Mouse (Mus musculus) G1E (cell line): ENCODE data around the gene Akna. TPM values are rescaled to one million over a fixed set of nuclear protein-coding genes. Genes with fewer than 3 reads are reported as not detected.

Source experiments
- ATAC-seq: 2 replicates; pipeline ENCODE4 v1.8.0; 2016; ENCODE audit warnings: mild to moderate bottlenecking; ENCODE audit not compliant: insufficient number of reproducible peaks, poor library complexity, low FRiP score, severe bottlenecking; ENCODE audit errors: extremely low read depth
- DNase-seq: peaks from one replicate; pipeline ENCODE4 v3.0.0; 2012; ENCODE audit warnings: low spot score
- H3K27me3 ChIP-seq: 2 replicates; pipeline ENCODE4 v1.6.1; 2012; ENCODE audit warnings: mild to moderate bottlenecking, low read length, inconsistent platforms; ENCODE audit not compliant: insufficient read depth
- H3K36me3 ChIP-seq: replicated peaks from 2 replicates; pipeline ENCODE3; 2012; ENCODE audit warnings: mild to moderate bottlenecking, inconsistent platforms
- H3K4me1 ChIP-seq: 2 replicates; pipeline ENCODE4 v1.6.1; 2012; ENCODE audit warnings: low read depth, low read length, inconsistent platforms, mixed read lengths; ENCODE audit not compliant: insufficient read depth
- H3K4me3 ChIP-seq: 2 replicates; pipeline ENCODE4 v1.5.1; 2012; ENCODE audit warnings: low read depth, mild to moderate bottlenecking, inconsistent platforms, low read length, moderate library complexity, mixed read lengths
- H3K9me3 ChIP-seq: replicated peaks from 2 replicates; pipeline ENCODE4 v1.6.1; 2012; ENCODE audit warnings: inconsistent platforms
- CTCF ChIP-seq: IDR thresholded peaks from 2 replicates; pipeline ENCODE4 v1.5.1; 2012; ENCODE audit warnings: low read depth, low read length, inconsistent platforms, mixed read lengths
- GATA1 ChIP-seq: IDR thresholded peaks from 2 replicates; pipeline ENCODE4 v1.6.1; 2012; ENCODE audit warnings: borderline replicate concordance, low read length, inconsistent platforms, mixed read lengths
- GATA2 ChIP-seq: IDR thresholded peaks from 2 replicates; pipeline ENCODE4 v1.6.1; 2012; ENCODE audit warnings: low read depth, low read length, inconsistent platforms, borderline replicate concordance
- POLR2AphosphoS5 ChIP-seq: IDR thresholded peaks from 2 replicates; pipeline ENCODE4 v1.6.1; 2012; ENCODE audit warnings: low read depth, low read length, inconsistent platforms; ENCODE audit not compliant: insufficient replicate concordance
- TAL1 ChIP-seq: conservative IDR thresholded peaks from 2 replicates; pipeline ENCODE4 v1.6.1; 2012; ENCODE audit warnings: low read depth, low read length, inconsistent platforms, mixed read lengths
- polyA plus RNA-seq: library from polyadenylated mRNA; stranded (reverse); fragments of >175 nt; gene quantifications from 2 replicates; pipeline ENCODE4 v1.2.3, GENCODE M21; 2012
- total RNA-seq, 2 experiments: library from RNA; stranded (forward) in 1 of 2; stranded (reverse) in 1 of 2; fragments of 200-1000 nt in 1 of 2; fragments of >200 nt in 1 of 2; fragmentation: Nextera tagmentation in 1 of 2; gene quantifications; 2 replicates each; pipeline ENCODE4 v1.2.3; 2014 to 2017

Akna gene
- total and polyA plus RNA-seq, 3 experiments = 0.01 to 1.1 (median 0.11) TPM

- Histone ChIP-seq H3K9me3 (peaks cover 71% of the 10 kb centered on the region), H3K36me3 (no peaks in the 10 kb centered on the region), H3K4me1 (no peaks in the 10 kb centered on the region), H3K4me3 (no peak overlapping the region), H3K27me3 (no peaks in the 10 kb centered on the region)
- ATAC-seq (no peak), DNase-seq (no peak)
- TF ChIP-seq TAL1 (no peak), CTCF (no peak), GATA2 (no peak), GATA1 (no peak)
Observed at GRCm38 (mm10) chr4:63346659-63347058, 56.5 kb downstream of the Akna start.

GRCm38 (mm10) chr4:63345261-63345660 is 57.9 kb downstream of the Akna start:
- no peak for TF ChIP-seq CTCF
- no peak for TF ChIP-seq GATA1
- no peak for TF ChIP-seq GATA2
- no peak for TF ChIP-seq POLR2AphosphoS5
- no peak for TF ChIP-seq TAL1
- peaks cover 70% of the 10 kb centered on the region for H3K9me3 ChIP-seq
- ATAC-seq = no peak

GRCm38 (mm10) chr4:63344295-63344694 is 58.9 kb downstream of the Akna start, which contains the start of gene Orm1:
Gene Orm1 (plus strand): TSS chr4:63344560.
- ATAC-seq = no peak
- no peak within 1 kb of the TSS for H3K4me3 ChIP-seq
- no peak for DNase-seq
- no peaks in the 10 kb centered on the region for H3K36me3 ChIP-seq
- TF ChIP-seq GATA1 = no peak
- no peak for TF ChIP-seq TAL1
- TF ChIP-seq CTCF = no peak
- TF ChIP-seq GATA2 = no peak
- TF ChIP-seq POLR2AphosphoS5 = no peak
- H3K4me1 ChIP-seq = no peaks in the 10 kb centered on the region
- no peaks in the 10 kb centered on the region for H3K27me3 ChIP-seq
- H3K9me3 ChIP-seq = peaks cover 65% of the 10 kb centered on the region

More at GRCm38 (mm10) chr4:63345261-63345660, 57.9 kb downstream of the Akna start:
- DNase-seq = no peak
- H3K27me3 ChIP-seq = no peaks in the 10 kb centered on the region
- H3K4me3 ChIP-seq = no peak overlapping the region
- H3K4me1 ChIP-seq = no peaks in the 10 kb centered on the region
- H3K36me3 ChIP-seq = no peaks in the 10 kb centered on the region

GRCm38 (mm10) chr4:63343608-63344007 is 59.5 kb downstream of the Akna start:
- Histone ChIP-seq H3K4me3 (no peak overlapping the region), H3K36me3 (no peaks in the 10 kb centered on the region), H3K4me1 (no peaks in the 10 kb centered on the region), H3K9me3 (peaks cover 65% of the 10 kb centered on the region), H3K27me3 (no peaks in the 10 kb centered on the region)
- ATAC-seq (no peak), DNase-seq (no peak)
- TF ChIP-seq GATA1 (no peak), CTCF (no peak), TAL1 (no peak), POLR2AphosphoS5 (no peak)

GRCm38 (mm10) chr4:63342491-63342890 is 60.7 kb downstream of the Akna start:
- DNase-seq (no peak), ATAC-seq (no peak)
- peaks cover 66% of the 10 kb centered on the region for H3K9me3 ChIP-seq
- no peaks in the 10 kb centered on the region for H3K27me3 ChIP-seq
- no peak overlapping the region for H3K4me3 ChIP-seq
- no peaks in the 10 kb centered on the region for H3K4me1 ChIP-seq
- no peaks in the 10 kb centered on the region for H3K36me3 ChIP-seq
- TF ChIP-seq GATA2 = no peak
- TF ChIP-seq TAL1 = no peak
- no peak for TF ChIP-seq GATA1
- no peak for TF ChIP-seq CTCF
- no peak for TF ChIP-seq POLR2AphosphoS5

- Histone ChIP-seq H3K27me3 (no peaks in the 10 kb centered on the region), H3K9me3 (peaks cover 39% of the 10 kb centered on the region), H3K4me1 (no peaks in the 10 kb centered on the region), H3K4me3 (no peak overlapping the region), H3K36me3 (no peaks in the 10 kb centered on the region)
- no peak for DNase-seq
- ATAC-seq = no peak
- no peak for TF ChIP-seq CTCF
- no peak for TF ChIP-seq GATA2
- no peak for TF ChIP-seq TAL1
- TF ChIP-seq GATA1 = no peak
- TF ChIP-seq POLR2AphosphoS5 = no peak
Observed at GRCm38 (mm10) chr4:63338414-63339076, 64.6 kb downstream of the Akna start.

GRCm38 (mm10) chr4:63333403-63333802 is 69.8 kb downstream of the Akna start:
- TF ChIP-seq TAL1 (no peak), POLR2AphosphoS5 (no peak), CTCF (no peak), GATA2 (no peak), GATA1 (no peak)
- H3K27me3 ChIP-seq = no peaks in the 10 kb centered on the region
- H3K9me3 ChIP-seq = peaks cover 45% of the 10 kb centered on the region
- DNase-seq = no peak
- no peaks in the 10 kb centered on the region for H3K36me3 ChIP-seq
- no peak overlapping the region for H3K4me3 ChIP-seq
- no peaks in the 10 kb centered on the region for H3K4me1 ChIP-seq
- no peak for ATAC-seq
